Mouse (Mus musculus): ENCODE data around the gene Vps13d. TPM values are rescaled to one million over a fixed set of nuclear protein-coding genes. Genes with fewer than 3 reads are reported as not detected.
"Not testable (repeated sequence)": the region's sequence is repeated elsewhere in the genome, so short reads cannot be mapped to it uniquely, and the experiment has no call there.

Gene Vps13d
- polyA plus RNA-seq, 1 experiment from 2014 or later, result 3.5 TPM

DNA sequence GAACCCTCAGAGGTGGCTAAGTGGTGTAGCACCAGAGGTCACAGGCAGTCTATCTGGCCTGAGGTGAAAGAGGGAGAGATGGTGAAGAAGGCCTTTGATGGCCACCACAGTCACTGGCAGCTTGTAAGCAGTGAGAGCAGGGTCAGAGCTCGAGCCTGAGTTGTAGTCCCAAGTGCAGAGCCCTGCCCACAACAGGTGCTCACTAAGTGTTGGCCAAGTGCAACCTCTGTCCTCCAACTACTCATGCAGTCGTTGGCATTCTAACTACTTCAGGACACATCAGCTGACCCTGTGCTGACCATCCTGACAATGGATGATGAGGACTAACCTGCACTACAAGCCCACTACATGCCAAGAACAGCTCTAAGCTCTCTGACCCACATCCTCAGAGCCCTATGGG, 7.2 kb downstream of the Vps13d start:
- Histone ChIP-seq H3K27ac (no peak overlapping the region), H3K4me2 (no peak overlapping the region), H3K9me3 (replicated peaks) (no peaks in the 10 kb centered on the region), H3K9ac (no peak overlapping the region), H3K27me3 (replicated peaks) (no peaks in the 10 kb centered on the region), H3K4me1 (peaks cover 14% of the 10 kb centered on the region), H3K36me3 (peaks cover 66% of the 10 kb centered on the region), H3K4me3 (no peak overlapping the region)
- 77% methylated on average over 2 of the region's 2 CpGs for WGBS (ENCODE audit: insufficient replicate concordance)
- ATAC-seq, result peak; percentile 19; the same call in 1 of the 2 replicates

DNA sequence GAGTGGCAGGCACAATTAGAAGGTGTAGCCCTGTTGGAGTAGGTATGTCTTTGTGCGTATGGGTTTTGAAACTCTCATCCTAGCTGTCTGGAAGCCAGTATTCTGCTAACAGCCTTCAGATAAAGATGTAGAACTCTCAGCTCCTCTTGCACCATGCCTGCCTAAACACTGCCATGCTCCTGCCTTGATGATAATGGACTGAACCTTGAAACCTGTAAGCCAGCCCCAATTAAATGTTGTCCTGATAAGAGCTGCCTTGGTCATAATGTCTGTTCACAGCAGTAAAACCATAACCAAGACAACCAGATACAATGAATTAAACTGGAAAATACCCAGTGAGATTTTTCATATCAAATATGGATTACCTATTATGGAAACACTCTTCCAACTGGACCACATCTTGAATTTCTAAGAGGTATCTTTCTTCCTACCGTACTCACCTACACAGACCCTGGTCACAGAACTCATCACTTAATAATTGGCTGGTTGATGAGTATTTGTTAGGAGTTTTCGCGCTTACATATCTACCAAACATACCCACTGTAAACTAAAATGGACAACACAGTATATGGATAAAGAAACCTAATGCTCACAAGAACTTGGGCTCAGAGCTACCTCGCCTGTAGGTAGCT, 15.8 kb downstream of the Vps13d start:
- H3K9ac ChIP-seq, result no peak overlapping the region
- H3K27ac ChIP-seq, result no peak overlapping the region
- ATAC-seq, result no peak
- peaks cover 83% of the 10 kb centered on the region for H3K36me3 ChIP-seq
- H3K27me3 ChIP-seq (replicated peaks), result no peaks in the 10 kb centered on the region
- H3K9me3 ChIP-seq (replicated peaks), result no peaks in the 10 kb centered on the region
- no peak overlapping the region for H3K4me2 ChIP-seq
- H3K4me3 ChIP-seq, result no peak overlapping the region
- 90% methylated on average over 5 of the region's 5 CpGs for WGBS (ENCODE audit: insufficient replicate concordance)
- H3K4me1 ChIP-seq, result no peaks in the 10 kb centered on the region

GRCm38 (mm10) chr4:145165542-145165941, 29.3 kb downstream of the Vps13d start:
- 91% methylated on average over 3 of the region's 3 CpGs for WGBS (ENCODE audit: insufficient replicate concordance)
- H3K27me3 ChIP-seq (replicated peaks); H3K9me3 ChIP-seq (replicated peaks); ATAC-seq; H3K4me1 ChIP-seq; H3K9ac ChIP-seq; H3K4me2 ChIP-seq; H3K27ac ChIP-seq; H3K4me3 ChIP-seq: not testable (repeated sequence)
- peaks cover 95% of the 10 kb centered on the region for H3K36me3 ChIP-seq

GRCm38 (mm10) chr4:145164111-145164510, 30.7 kb downstream of the Vps13d start:
- 93% methylated on average over 4 of the region's 4 CpGs for WGBS (ENCODE audit: insufficient replicate concordance)
- Histone ChIP-seq H3K36me3 (peaks cover 95% of the 10 kb centered on the region), H3K4me3 (no peak overlapping the region), H3K4me1 (no peaks in the 10 kb centered on the region), H3K27ac (no peak overlapping the region), H3K9me3 (replicated peaks) (no peaks in the 10 kb centered on the region), H3K27me3 (replicated peaks) (no peaks in the 10 kb centered on the region), H3K9ac (no peak overlapping the region), H3K4me2 (no peak overlapping the region)
- no peak for ATAC-seq

GRCm38 (mm10) chr4:145161243-145161642, 33.6 kb downstream of the Vps13d start:
- WGBS (ENCODE audit: insufficient replicate concordance), result 79% methylated on average over 1 of the region's 1 CpGs
- peaks cover 97% of the 10 kb centered on the region for H3K36me3 ChIP-seq
- no peaks in the 10 kb centered on the region for H3K9me3 ChIP-seq (replicated peaks)
- no peak for ATAC-seq
- no peak overlapping the region for H3K27ac ChIP-seq
- H3K27me3 ChIP-seq (replicated peaks), result no peaks in the 10 kb centered on the region
- no peak overlapping the region for H3K4me3 ChIP-seq
- H3K4me2 ChIP-seq, result no peak overlapping the region
- no peaks in the 10 kb centered on the region for H3K4me1 ChIP-seq
- H3K9ac ChIP-seq, result no peak overlapping the region

- no peak overlapping the region for H3K9ac ChIP-seq
- peak; percentile 72 for ATAC-seq
- H3K4me2 ChIP-seq, result no peak overlapping the region
- H3K27me3 ChIP-seq (replicated peaks), result no peaks in the 10 kb centered on the region
- 45% methylated on average over 8 of the region's 8 CpGs for WGBS (ENCODE audit: insufficient replicate concordance)
- no peaks in the 10 kb centered on the region for H3K9me3 ChIP-seq (replicated peaks)
- no peaks in the 10 kb centered on the region for H3K4me1 ChIP-seq
- H3K4me3 ChIP-seq, result no peak overlapping the region
- H3K27ac ChIP-seq, result no peak overlapping the region
- peaks cover 96% of the 10 kb centered on the region for H3K36me3 ChIP-seq
These were observed 38.8 kb downstream of the Vps13d start for GRCm38 (mm10) chr4:145155956-145156355.

DNA sequence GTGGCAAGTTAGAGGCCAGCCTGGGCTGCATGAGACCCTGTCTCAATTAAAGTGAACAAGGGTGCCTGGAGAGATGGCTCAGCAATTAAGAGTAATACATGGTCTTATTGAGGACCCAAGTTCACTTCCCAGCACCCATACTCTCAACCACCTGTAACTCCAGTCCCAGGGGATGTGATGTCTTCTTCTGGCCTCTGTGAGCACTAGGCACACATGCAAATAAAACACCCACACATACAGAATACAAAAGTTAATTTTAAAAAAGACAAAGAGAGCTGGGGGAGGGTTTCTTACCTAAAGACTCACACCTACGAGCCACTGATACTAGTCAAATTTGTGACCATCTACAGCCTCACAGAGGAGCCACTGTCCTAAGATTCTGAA, 43.7 kb downstream of the Vps13d start:
- Histone ChIP-seq H3K4me2 (no peak overlapping the region), H3K9ac (no peak overlapping the region), H3K4me1 (peaks cover 13% of the 10 kb centered on the region), H3K9me3 (replicated peaks) (no peaks in the 10 kb centered on the region), H3K27me3 (replicated peaks) (no peaks in the 10 kb centered on the region), H3K4me3 (no peak overlapping the region), H3K36me3 (peaks cover 94% of the 10 kb centered on the region), H3K27ac (no peak overlapping the region)
- 70% methylated on average over 1 of the region's 1 CpGs for WGBS (ENCODE audit: insufficient replicate concordance)
- ATAC-seq, result no peak

DNA sequence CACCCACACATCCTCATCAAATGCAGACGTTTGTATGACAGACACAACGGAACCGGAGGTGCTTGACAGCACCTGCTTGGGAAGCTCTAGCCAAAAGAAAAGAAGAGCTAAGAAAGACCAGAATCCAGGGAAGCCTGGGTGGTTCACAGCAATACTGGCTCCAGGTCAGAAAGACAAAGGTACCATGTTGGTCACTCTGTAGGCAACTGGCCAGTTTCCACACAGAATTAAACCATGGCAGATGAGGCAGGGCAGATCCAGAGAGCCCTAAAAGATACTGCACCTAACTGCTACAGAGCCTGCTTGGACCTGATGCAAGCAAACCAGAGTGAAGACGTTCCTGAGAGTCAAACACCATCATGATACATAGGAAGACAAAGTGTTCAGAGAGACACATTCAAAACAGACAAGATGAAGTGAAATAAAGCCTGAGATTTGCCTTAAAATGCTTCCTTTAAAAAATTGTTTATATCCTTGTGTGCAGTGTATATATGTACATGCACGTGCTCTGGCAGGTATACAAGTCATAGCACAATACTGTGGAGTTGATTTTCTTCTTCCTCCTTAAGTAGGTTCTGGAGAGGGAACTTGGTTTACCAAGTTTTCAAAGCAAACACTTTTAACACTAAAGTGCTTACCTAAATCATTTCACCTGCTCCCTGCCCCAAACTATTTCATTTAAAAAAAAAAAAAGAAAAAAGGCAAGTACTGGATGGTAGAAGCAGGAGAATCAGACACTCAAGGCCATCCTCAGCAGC, 44.3 kb downstream of the Vps13d start:
- Histone ChIP-seq H3K4me3 (no peak overlapping the region), H3K4me2 (no peak overlapping the region), H3K27ac (no peak overlapping the region), H3K27me3 (replicated peaks) (no peaks in the 10 kb centered on the region), H3K9ac (no peak overlapping the region), H3K4me1 (peaks cover 13% of the 10 kb centered on the region), H3K9me3 (replicated peaks) (no peaks in the 10 kb centered on the region), H3K36me3 (peaks cover 93% of the 10 kb centered on the region)
- no peak for ATAC-seq
- 78% methylated on average over 5 of the region's 5 CpGs for WGBS (ENCODE audit: insufficient replicate concordance)

DNA sequence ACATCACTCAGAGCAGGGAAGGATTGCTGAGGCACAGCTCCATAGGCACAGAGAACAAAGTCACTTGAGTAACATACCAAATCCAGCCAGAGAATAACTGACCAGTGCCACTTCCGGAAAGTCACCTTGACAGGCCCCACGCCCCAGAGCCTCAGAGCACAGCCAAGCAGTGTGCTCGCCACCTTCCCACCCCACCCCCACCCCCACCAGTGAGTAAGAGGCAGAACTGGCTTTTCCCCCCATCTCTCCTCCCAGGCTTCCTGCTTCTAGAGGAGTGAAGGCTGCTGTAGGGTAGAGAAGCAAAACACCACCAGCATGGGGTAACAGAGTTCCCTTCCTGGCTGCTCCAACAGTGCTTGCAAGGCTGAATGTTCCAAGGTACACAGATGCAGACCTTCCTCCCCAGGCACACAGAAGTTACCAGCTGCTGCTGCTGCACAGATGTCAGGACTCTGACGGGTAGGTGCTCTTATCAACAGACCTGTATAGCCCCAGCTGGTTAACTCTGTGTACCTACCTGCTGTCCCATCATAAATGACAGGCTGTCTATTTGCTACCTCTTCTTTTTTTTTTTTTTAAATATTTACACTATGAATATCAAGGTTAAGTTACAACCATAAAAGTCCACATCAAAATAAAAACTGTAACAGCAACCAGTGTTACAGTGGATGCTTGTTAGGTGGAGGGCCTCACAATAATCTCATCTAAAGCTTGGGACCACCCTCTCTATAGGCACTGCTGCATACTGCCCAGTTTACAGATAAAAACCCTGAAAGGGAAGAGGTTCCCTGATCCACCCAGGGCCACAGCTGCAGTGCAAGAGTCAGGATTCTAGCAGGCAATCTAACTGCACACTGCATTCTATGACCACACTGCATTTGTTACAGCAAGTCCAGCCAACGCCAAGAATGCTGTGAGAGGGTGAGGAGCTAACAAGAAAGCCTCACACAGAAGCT, 47.5 kb downstream of the Vps13d start:
- ATAC-seq, result peak; percentile 56; the same call in 1 of the 2 replicates
- WGBS (ENCODE audit: insufficient replicate concordance), result 59% methylated on average over 5 of the region's 5 CpGs

DNA sequence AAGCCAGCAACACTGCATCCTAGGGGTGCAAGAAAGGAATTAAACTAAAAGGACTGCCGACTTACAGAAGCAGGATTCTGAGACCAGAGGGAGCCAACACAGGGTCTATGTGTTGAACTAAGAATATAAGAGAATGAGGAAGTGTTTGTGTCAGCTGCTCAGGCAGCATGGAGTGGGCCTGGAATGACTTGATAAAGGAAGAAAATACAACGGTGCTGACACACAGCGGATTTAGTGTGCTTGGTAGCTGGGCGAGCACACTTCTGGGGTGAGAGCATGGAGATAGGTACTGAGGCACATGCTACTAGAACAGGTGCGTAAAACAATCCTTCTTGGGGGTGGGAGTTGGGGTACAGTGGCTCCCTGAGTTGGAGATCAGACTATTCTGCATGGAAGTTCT, 51.3 kb downstream of the Vps13d start:
- Histone ChIP-seq H3K27me3 (replicated peaks) (no peaks in the 10 kb centered on the region), H3K9me3 (replicated peaks) (no peaks in the 10 kb centered on the region), H3K4me1 (peaks cover 13% of the 10 kb centered on the region), H3K4me3 (no peak overlapping the region), H3K27ac (no peak overlapping the region), H3K4me2 (no peak overlapping the region), H3K36me3 (peaks cover 95% of the 10 kb centered on the region), H3K9ac (no peak overlapping the region)
- 52% methylated on average over 5 of the region's 5 CpGs for WGBS (ENCODE audit: insufficient replicate concordance)
- ATAC-seq, result no peak

More for the DNA sequence above, 47.5 kb downstream of the Vps13d start:
- no peaks in the 10 kb centered on the region for H3K27me3 ChIP-seq (replicated peaks)
- no peak overlapping the region for H3K4me3 ChIP-seq
- no peaks in the 10 kb centered on the region for H3K9me3 ChIP-seq (replicated peaks)
- peaks cover 96% of the 10 kb centered on the region for H3K36me3 ChIP-seq
- H3K27ac ChIP-seq, result no peak overlapping the region
- H3K9ac ChIP-seq, result no peak overlapping the region
- H3K4me2 ChIP-seq, result no peak overlapping the region
- peaks cover 13% of the 10 kb centered on the region for H3K4me1 ChIP-seq

GRCm38 (mm10) chr4:145136705-145137104, 58.1 kb downstream of the Vps13d start:
- Histone ChIP-seq H3K9ac (no peak overlapping the region), H3K4me3 (no peak overlapping the region), H3K36me3 (peaks cover 95% of the 10 kb centered on the region), H3K27ac (no peak overlapping the region), H3K9me3 (replicated peaks) (no peaks in the 10 kb centered on the region), H3K27me3 (replicated peaks) (no peaks in the 10 kb centered on the region), H3K4me1 (no peaks in the 10 kb centered on the region), H3K4me2 (no peak overlapping the region)
- ATAC-seq, result no peak
- 84% methylated on average over 1 of the region's 1 CpGs for WGBS (ENCODE audit: insufficient replicate concordance)

DNA sequence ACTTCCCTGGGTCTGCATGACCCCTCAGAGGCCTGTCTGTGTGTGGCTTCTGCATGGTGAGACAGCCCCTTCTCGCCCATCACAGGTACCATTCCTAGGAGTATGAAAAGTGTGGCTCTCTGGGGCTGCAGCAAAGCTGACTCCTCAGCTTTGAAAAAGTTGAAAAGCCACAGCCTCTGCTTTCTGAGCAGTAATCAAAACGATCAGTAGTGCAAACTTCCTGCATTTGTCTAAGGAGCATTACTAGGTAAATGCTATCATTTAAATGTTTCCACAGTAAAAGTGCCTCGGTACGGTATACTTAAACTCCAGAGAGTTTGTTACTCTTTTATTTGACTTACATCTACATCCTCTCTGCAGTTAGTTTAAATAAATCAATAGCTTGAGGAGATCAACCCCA, 59.3 kb downstream of the Vps13d start:
- H3K36me3 ChIP-seq, result peaks cover 95% of the 10 kb centered on the region
- no peak overlapping the region for H3K9ac ChIP-seq
- H3K27ac ChIP-seq, result no peak overlapping the region

More for the DNA sequence above, 59.3 kb downstream of the Vps13d start:
- H3K4me2 ChIP-seq, result no peak overlapping the region
- no peaks in the 10 kb centered on the region for H3K4me1 ChIP-seq
- H3K4me3 ChIP-seq, result no peak overlapping the region
- H3K9me3 ChIP-seq (replicated peaks), result no peaks in the 10 kb centered on the region
- no peak for ATAC-seq
- no peaks in the 10 kb centered on the region for H3K27me3 ChIP-seq (replicated peaks)
- 65% methylated on average over 4 of the region's 4 CpGs for WGBS (ENCODE audit: insufficient replicate concordance)
